Mouse (Mus musculus) 416B (cell line): ENCODE data around the gene Pappa2.
A peak's percentile ranks its signal among the peaks of the same experiment; 100 is the strongest.

ENCODE experiments used
- DNase-seq: peaks from one replicate; pipeline ENCODE4 v3.0.0; 2011; ENCODE audit warnings: low read depth

Gene Pappa2

GRCm38 (mm10) chr1:158764211-158764610, 216.1 kb downstream of the Pappa2 start:
- no peak for DNase-seq

GRCm38 (mm10) chr1:158748356-158749096, 231.8 kb downstream of the Pappa2 start:
- no peak for DNase-seq

- DNase-seq, result no peak
These were observed 238.8 kb downstream of the Pappa2 start for GRCm38 (mm10) chr1:158741449-158741848.

GRCm38 (mm10) chr1:158740949-158741348, 239.3 kb downstream of the Pappa2 start:
- DNase-seq, result no peak

- no peak for DNase-seq
These were observed 240.0 kb downstream of the Pappa2 start for GRCm38 (mm10) chr1:158740161-158740766.

- no peak for DNase-seq
These were observed 241.0 kb downstream of the Pappa2 start for GRCm38 (mm10) chr1:158739132-158739919.

- DNase-seq, result no peak
These were observed 247.3 kb downstream of the Pappa2 start for GRCm38 (mm10) chr1:158732868-158733496.

- DNase-seq, result peak; percentile 12
These were observed 266.8 kb downstream of the Pappa2 start for GRCm38 (mm10) chr1:158713301-158714095.

- no peak for DNase-seq
These were observed 279.0 kb downstream of the Pappa2 start for GRCm38 (mm10) chr1:158701336-158701735.

- DNase-seq, result no peak
These were observed 280.1 kb downstream of the Pappa2 start for GRCm38 (mm10) chr1:158700147-158700546.

GRCm38 (mm10) chr1:158699276-158699675, 281.0 kb downstream of the Pappa2 start:
- DNase-seq, result no peak

- DNase-seq, result no peak
These were observed 282.3 kb downstream of the Pappa2 start for GRCm38 (mm10) chr1:158697859-158698569.

GRCm38 (mm10) chr1:158697423-158697822, 282.9 kb downstream of the Pappa2 start:
- DNase-seq, result peak; percentile 7

- DNase-seq, result no peak
These were observed 292.6 kb downstream of the Pappa2 start for GRCm38 (mm10) chr1:158687726-158688125.

GRCm38 (mm10) chr1:158669971-158670592, 310.2 kb downstream of the Pappa2 start:
- peak; percentile 60 for DNase-seq

GRCm38 (mm10) chr1:158666001-158666400, 314.3 kb downstream of the Pappa2 start:
- no peak for DNase-seq
